Mouse (Mus musculus): ENCODE measurements around the gene Cd5. TPM values are rescaled to one million over a fixed set of nuclear protein-coding genes. Genes with fewer than 3 reads are reported as not detected.
A peak's percentile ranks its signal among the peaks of the same experiment; 100 is the strongest.

Gene Cd5
- polyA plus RNA-seq, 1 experiment from 2014 or later = 0.39 TPM

DNA sequence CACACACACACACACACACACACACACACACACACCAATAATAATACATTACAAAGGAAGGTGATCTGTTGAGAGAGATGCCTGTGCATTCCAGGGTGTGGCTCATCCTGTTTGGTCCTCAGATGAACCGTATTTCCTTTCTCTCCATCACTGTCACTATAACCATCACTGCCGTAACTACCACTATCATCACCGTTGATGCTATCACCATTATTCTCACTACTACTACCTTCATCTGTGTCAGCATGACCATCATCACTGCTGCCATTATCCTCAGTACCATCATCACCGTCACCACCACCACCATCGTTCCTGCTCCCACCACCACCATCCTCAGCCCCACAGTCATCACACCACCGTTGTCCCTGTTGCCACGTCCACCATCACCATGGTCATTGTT lies 6.8 kb downstream of the Cd5 start:
- Histone ChIP-seq H3K4me1 (ENCODE audit: control insufficient read depth, insufficient read depth, low read length) (no peaks in the 10 kb centered on the region), H3K36me3 (ENCODE audit: control insufficient read depth, insufficient read depth, low read length) (no peaks in the 10 kb centered on the region), H3K27ac (ENCODE audit: low read depth, low read length) (no peak overlapping the region), H3K27me3 (ENCODE audit: control insufficient read depth, insufficient read depth, low read length) (no peaks in the 10 kb centered on the region), H3K9ac (ENCODE audit: low read depth, low read length) (no peak overlapping the region), H3K4me3 (ENCODE audit: low read depth, low read length) (no peak overlapping the region), H3K4me2 (no peak overlapping the region), H3K9me3 (replicated peaks; ENCODE audit: control insufficient read depth, low read length) (no peaks in the 10 kb centered on the region)
- WGBS (ENCODE audit: insufficient replicate concordance) = 88% methylated on average over 7 of the region's 7 CpGs
- ATAC-seq (replicated peaks; ENCODE audit: insufficient number of reproducible peaks, low FRiP score, low TSS enrichment) = no peak

DNA sequence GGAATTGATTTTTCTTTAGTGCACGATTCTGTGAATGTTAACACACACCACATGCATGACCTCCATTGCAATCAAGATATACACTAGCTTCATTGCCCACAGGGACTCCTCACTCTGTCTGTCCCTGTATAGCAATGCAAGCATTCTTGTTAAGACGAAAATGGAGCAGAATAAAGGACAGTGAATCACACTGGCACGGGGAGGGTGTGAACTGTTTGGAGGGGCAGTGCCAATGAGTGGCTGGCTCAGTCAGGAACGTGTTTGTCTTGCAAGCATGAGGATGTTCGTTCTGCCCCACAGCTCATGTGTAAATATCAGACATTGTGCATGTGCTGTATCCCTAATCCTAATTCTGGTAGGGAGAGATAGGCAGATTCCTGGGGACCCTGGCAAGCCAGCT lies 8.3 kb downstream of the Cd5 start:
- Histone ChIP-seq H3K9me3 (replicated peaks; ENCODE audit: control insufficient read depth, low read length) (no peaks in the 10 kb centered on the region), H3K9ac (ENCODE audit: low read depth, low read length) (no peak overlapping the region), H3K4me3 (ENCODE audit: low read depth, low read length) (no peak overlapping the region), H3K36me3 (ENCODE audit: control insufficient read depth, insufficient read depth, low read length) (no peaks in the 10 kb centered on the region), H3K4me2 (no peak overlapping the region), H3K4me1 (ENCODE audit: control insufficient read depth, insufficient read depth, low read length) (no peaks in the 10 kb centered on the region), H3K27ac (ENCODE audit: low read depth, low read length) (no peak overlapping the region), H3K27me3 (ENCODE audit: control insufficient read depth, insufficient read depth, low read length) (no peaks in the 10 kb centered on the region)
- WGBS (ENCODE audit: insufficient replicate concordance) = 74% methylated on average over 5 of the region's 5 CpGs
- no peak for ATAC-seq (replicated peaks; ENCODE audit: insufficient number of reproducible peaks, low FRiP score, low TSS enrichment)

GRCm38 (mm10) chr19:10729889-10730288 lies 8.9 kb downstream of the Cd5 start:
- Histone ChIP-seq H3K4me2 (no peak overlapping the region), H3K27me3 (ENCODE audit: control insufficient read depth, insufficient read depth, low read length) (peaks cover 2% of the 10 kb centered on the region; the same call in 1 of the 2 replicates), H3K4me1 (ENCODE audit: control insufficient read depth, insufficient read depth, low read length) (no peaks in the 10 kb centered on the region), H3K9ac (ENCODE audit: low read depth, low read length) (no peak overlapping the region), H3K9me3 (replicated peaks; ENCODE audit: control insufficient read depth, low read length) (no peaks in the 10 kb centered on the region), H3K4me3 (ENCODE audit: low read depth, low read length) (no peak overlapping the region), H3K27ac (ENCODE audit: low read depth, low read length) (no peak overlapping the region), H3K36me3 (ENCODE audit: control insufficient read depth, insufficient read depth, low read length) (no peaks in the 10 kb centered on the region)
- ATAC-seq (replicated peaks; ENCODE audit: insufficient number of reproducible peaks, low FRiP score, low TSS enrichment) = no peak
- 82% methylated on average over 10 of the region's 10 CpGs for WGBS (ENCODE audit: insufficient replicate concordance)

DNA sequence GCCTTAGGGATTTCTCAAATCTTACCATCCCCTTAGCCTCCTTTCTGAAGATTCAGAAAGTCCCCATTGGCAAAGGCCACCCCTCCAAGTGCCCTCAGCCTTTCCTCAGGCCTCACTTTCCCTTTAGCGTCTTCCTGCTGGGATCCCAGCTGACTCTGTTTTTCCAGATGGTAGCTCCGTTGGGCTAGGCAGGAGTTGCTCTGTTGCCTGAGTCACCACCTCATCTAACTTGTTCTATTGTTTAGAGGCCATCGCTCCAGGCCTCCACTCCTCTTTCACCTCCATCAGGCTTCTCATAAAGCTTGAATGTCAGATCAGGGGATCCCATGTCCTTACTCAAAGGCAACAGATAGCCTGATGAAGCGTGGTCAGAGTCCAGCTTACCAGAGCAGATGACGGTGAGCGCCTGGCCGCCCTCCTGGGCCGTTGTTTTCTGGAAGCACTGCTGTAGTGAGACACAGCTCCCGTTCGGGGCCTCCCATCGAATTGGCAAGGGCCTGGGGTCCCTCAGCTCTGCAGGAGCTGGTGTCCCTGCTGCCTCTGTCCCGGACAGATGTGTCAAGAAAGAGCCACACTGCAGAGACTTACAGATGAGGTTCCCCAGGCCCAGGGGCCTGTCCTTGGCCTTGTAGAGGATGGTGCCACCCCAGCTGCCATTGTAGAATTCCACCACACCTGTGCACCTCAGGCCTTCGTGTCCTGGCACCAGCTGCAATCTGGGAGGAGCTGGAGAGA lies 14.0 kb downstream of the Cd5 start:
- 70% methylated on average over 13 of the region's 13 CpGs for WGBS (ENCODE audit: insufficient replicate concordance)
- H3K27me3 ChIP-seq (ENCODE audit: control insufficient read depth, insufficient read depth, low read length) = peaks cover 2% of the 10 kb centered on the region; the same call in 1 of the 2 replicates
- H3K4me2 ChIP-seq = no peak overlapping the region
- no peaks in the 10 kb centered on the region for H3K36me3 ChIP-seq (ENCODE audit: control insufficient read depth, insufficient read depth, low read length)
- no peak overlapping the region for H3K27ac ChIP-seq (ENCODE audit: low read depth, low read length)
- no peak for ATAC-seq (replicated peaks; ENCODE audit: insufficient number of reproducible peaks, low FRiP score, low TSS enrichment)
- no peak overlapping the region for H3K4me3 ChIP-seq (ENCODE audit: low read depth, low read length)
- peaks cover 9% of the 10 kb centered on the region for H3K4me1 ChIP-seq (ENCODE audit: control insufficient read depth, insufficient read depth, low read length)
- no peak overlapping the region for H3K9ac ChIP-seq (ENCODE audit: low read depth, low read length)
- no peaks in the 10 kb centered on the region for H3K9me3 ChIP-seq (replicated peaks; ENCODE audit: control insufficient read depth, low read length)

- H3K36me3 ChIP-seq (ENCODE audit: control insufficient read depth, insufficient read depth, low read length) = no peaks in the 10 kb centered on the region
- H3K4me2 ChIP-seq = no peak overlapping the region
- 41% methylated on average over 5 of the region's 5 CpGs for WGBS (ENCODE audit: insufficient replicate concordance)
- no peak overlapping the region for H3K27ac ChIP-seq (ENCODE audit: low read depth, low read length)
- H3K9me3 ChIP-seq (replicated peaks; ENCODE audit: control insufficient read depth, low read length) = no peaks in the 10 kb centered on the region
- H3K27me3 ChIP-seq (ENCODE audit: control insufficient read depth, insufficient read depth, low read length) = peaks cover 2% of the 10 kb centered on the region; the same call in 1 of the 2 replicates
- no peak overlapping the region; the same call in 1 of the 2 replicates for H3K9ac ChIP-seq (ENCODE audit: low read depth, low read length)
- no peak overlapping the region for H3K4me3 ChIP-seq (ENCODE audit: low read depth, low read length)
- ATAC-seq (replicated peaks; ENCODE audit: insufficient number of reproducible peaks, low FRiP score, low TSS enrichment) = no peak
- peaks cover 12% of the 10 kb centered on the region for H3K4me1 ChIP-seq (ENCODE audit: control insufficient read depth, insufficient read depth, low read length)
Observed at GRCm38 (mm10) chr19:10723649-10724048, 15.2 kb downstream of the Cd5 start.

DNA sequence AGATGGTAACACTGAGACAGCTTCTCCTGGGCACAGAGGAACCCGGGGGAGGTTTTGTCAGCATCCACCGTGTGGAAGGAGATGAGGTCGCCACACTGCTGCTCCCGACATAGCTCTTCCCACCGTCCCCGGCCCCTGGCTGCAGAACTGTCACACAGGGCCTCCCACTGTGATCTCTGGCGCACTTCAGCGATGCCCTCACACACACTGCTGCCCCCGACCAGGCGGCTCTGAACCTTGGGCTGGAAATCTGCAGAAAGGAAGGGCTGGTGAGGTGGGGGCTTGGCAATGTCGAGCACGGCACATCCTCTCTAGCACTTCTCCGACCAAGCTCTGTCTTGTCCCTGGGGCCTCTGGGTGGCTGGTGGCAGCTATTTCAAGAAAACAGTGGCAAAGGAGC lies 15.7 kb downstream of the Cd5 start:
- peak overlapping the region; percentile 7; the same call in 1 of the 2 replicates for H3K4me2 ChIP-seq
- peaks cover 2% of the 10 kb centered on the region; the same call in 1 of the 2 replicates for H3K27me3 ChIP-seq (ENCODE audit: control insufficient read depth, insufficient read depth, low read length)
- no peaks in the 10 kb centered on the region for H3K9me3 ChIP-seq (replicated peaks; ENCODE audit: control insufficient read depth, low read length)
- H3K27ac ChIP-seq (ENCODE audit: low read depth, low read length) = no peak overlapping the region
- H3K4me3 ChIP-seq (ENCODE audit: low read depth, low read length) = no peak overlapping the region
- peak overlapping the region; percentile 35; the same call in 1 of the 2 replicates for H3K9ac ChIP-seq (ENCODE audit: low read depth, low read length)
- peaks cover 14% of the 10 kb centered on the region for H3K4me1 ChIP-seq (ENCODE audit: control insufficient read depth, insufficient read depth, low read length)
- H3K36me3 ChIP-seq (ENCODE audit: control insufficient read depth, insufficient read depth, low read length) = no peaks in the 10 kb centered on the region
- 10% methylated on average over 13 of the region's 13 CpGs for WGBS (ENCODE audit: insufficient replicate concordance)
- no peak for ATAC-seq (replicated peaks; ENCODE audit: insufficient number of reproducible peaks, low FRiP score, low TSS enrichment)

- WGBS (ENCODE audit: insufficient replicate concordance) = 41% methylated on average over 5 of the region's 5 CpGs
- ATAC-seq (replicated peaks; ENCODE audit: insufficient number of reproducible peaks, low FRiP score, low TSS enrichment) = no peak
- Histone ChIP-seq H3K4me2 (no peak overlapping the region), H3K9ac (ENCODE audit: low read depth, low read length) (no peak overlapping the region), H3K36me3 (ENCODE audit: control insufficient read depth, insufficient read depth, low read length) (no peaks in the 10 kb centered on the region), H3K27ac (ENCODE audit: low read depth, low read length) (no peak overlapping the region), H3K4me1 (ENCODE audit: control insufficient read depth, insufficient read depth, low read length) (peaks cover 17% of the 10 kb centered on the region), H3K4me3 (ENCODE audit: low read depth, low read length) (no peak overlapping the region), H3K9me3 (replicated peaks; ENCODE audit: control insufficient read depth, low read length) (no peaks in the 10 kb centered on the region), H3K27me3 (ENCODE audit: control insufficient read depth, insufficient read depth, low read length) (peaks cover 2% of the 10 kb centered on the region; the same call in 1 of the 2 replicates)
Observed at GRCm38 (mm10) chr19:10721064-10721463, 17.7 kb downstream of the Cd5 start.

DNA sequence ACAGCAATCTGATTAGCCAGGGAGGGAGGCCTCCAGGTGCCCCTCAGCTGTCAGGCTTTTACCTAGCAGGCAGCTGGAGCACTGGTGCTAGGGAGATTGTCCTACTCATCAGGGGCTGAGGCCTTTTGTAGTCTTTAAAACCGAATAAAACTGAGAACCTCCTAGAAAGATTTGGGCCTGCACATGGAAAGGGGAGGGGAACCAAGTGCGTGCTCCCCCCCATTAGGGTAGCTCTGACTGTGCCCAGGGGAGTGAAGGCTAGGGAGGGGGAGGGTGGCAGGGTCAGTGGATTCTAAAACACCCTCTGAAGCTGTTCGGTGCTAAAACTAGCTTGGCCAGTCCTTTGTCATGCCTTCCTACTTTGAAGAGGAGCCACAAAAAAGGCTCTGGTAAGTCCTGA lies 18.3 kb downstream of the Cd5 start:
- no peak overlapping the region for H3K9ac ChIP-seq (ENCODE audit: low read depth, low read length)
- no peaks in the 10 kb centered on the region for H3K9me3 ChIP-seq (replicated peaks; ENCODE audit: control insufficient read depth, low read length)
- peaks cover 17% of the 10 kb centered on the region for H3K4me1 ChIP-seq (ENCODE audit: control insufficient read depth, insufficient read depth, low read length)
- 27% methylated on average over 3 of the region's 3 CpGs for WGBS (ENCODE audit: insufficient replicate concordance)
- H3K27me3 ChIP-seq (ENCODE audit: control insufficient read depth, insufficient read depth, low read length) = peaks cover 2% of the 10 kb centered on the region; the same call in 1 of the 2 replicates
- H3K4me3 ChIP-seq (ENCODE audit: low read depth, low read length) = no peak overlapping the region
- no peak overlapping the region for H3K27ac ChIP-seq (ENCODE audit: low read depth, low read length)
- H3K36me3 ChIP-seq (ENCODE audit: control insufficient read depth, insufficient read depth, low read length) = no peaks in the 10 kb centered on the region
- ATAC-seq (replicated peaks; ENCODE audit: insufficient number of reproducible peaks, low FRiP score, low TSS enrichment) = no peak
- H3K4me2 ChIP-seq = no peak overlapping the region

- H3K4me3 ChIP-seq (ENCODE audit: low read depth, low read length) = no peak overlapping the region
- H3K27me3 ChIP-seq (ENCODE audit: control insufficient read depth, insufficient read depth, low read length) = no peaks in the 10 kb centered on the region
- peak overlapping the region; percentile 39; the same call in 1 of the 2 replicates for H3K9ac ChIP-seq (ENCODE audit: low read depth, low read length)
- ATAC-seq (replicated peaks; ENCODE audit: insufficient number of reproducible peaks, low FRiP score, low TSS enrichment) = no peak; the same call in 1 of the 2 replicates
- H3K36me3 ChIP-seq (ENCODE audit: control insufficient read depth, insufficient read depth, low read length) = no peaks in the 10 kb centered on the region
- H3K9me3 ChIP-seq (replicated peaks; ENCODE audit: control insufficient read depth, low read length) = no peaks in the 10 kb centered on the region
- WGBS (ENCODE audit: insufficient replicate concordance) = 40% methylated on average over 2 of the region's 2 CpGs
- peak overlapping the region; percentile 29; the same call in 1 of the 2 replicates for H3K4me2 ChIP-seq
- no peak overlapping the region for H3K27ac ChIP-seq (ENCODE audit: low read depth, low read length)
- peaks cover 17% of the 10 kb centered on the region for H3K4me1 ChIP-seq (ENCODE audit: control insufficient read depth, insufficient read depth, low read length)
Observed at GRCm38 (mm10) chr19:10719751-10720150, 19.1 kb downstream of the Cd5 start.

Measured in heart, embryonic 11.5 days (tissue).